Mouse (Mus musculus) lung, postnatal 0 days (tissue): Measurements from ENCODE around the gene Atp5g1. TPM values are rescaled to one million over a fixed set of nuclear protein-coding genes. Genes with fewer than 3 reads are reported as not detected.

Experiments
- ATAC-seq: fragments of 200-750 bp; cut with Nextera tagmentation; 2 replicates; pipeline ENCODE4 v1.8.0; 2017; ENCODE audit warnings: moderate library complexity
- DNase-seq: peaks from one replicate; pipeline ENCODE4 v3.0.0-alpha.2; 2016; ENCODE audit warnings: low spot score
- H3K27ac ChIP-seq: fragments of 300-500 bp; sonication (generic); 2 replicates; pipeline ENCODE4 v1.5.1; 2014; ENCODE audit warnings: antibody characterized with exemption, mild to moderate bottlenecking, low read length, mixed read lengths
- H3K27me3 ChIP-seq: fragments of 300-500 bp; sonication (generic); replicated peaks from 2 replicates; pipeline ENCODE4 v1.6.1; 2014; ENCODE audit warnings: low read length, mixed read lengths; ENCODE audit not compliant: insufficient read depth
- H3K36me3 ChIP-seq: fragments of 300-500 bp; sonication (generic); 2 replicates; pipeline ENCODE4 v1.6.1; 2014; ENCODE audit warnings: low read length, mixed read lengths; ENCODE audit not compliant: insufficient read depth
- H3K4me1 ChIP-seq: fragments of 300-500 bp; sonication (generic); 2 replicates; pipeline ENCODE4 v1.6.1; 2014; ENCODE audit warnings: antibody characterized with exemption, low read depth, low read length, mixed read lengths; ENCODE audit not compliant: insufficient read depth
- H3K4me2 ChIP-seq: fragments of 300-500 bp; sonication (generic); replicated peaks from 2 replicates; pipeline ENCODE4 v1.6.1; 2014; ENCODE audit warnings: low read depth, mild to moderate bottlenecking, low read length, moderate library complexity, mixed read lengths
- H3K4me3 ChIP-seq: fragments of 300-500 bp; sonication (generic); 2 replicates; pipeline ENCODE4 v1.5.1; 2014; ENCODE audit warnings: low read depth, low read length
- H3K9ac ChIP-seq: fragments of 300-500 bp; sonication (generic); replicated peaks from 2 replicates; pipeline ENCODE4 v1.6.1; 2014; ENCODE audit warnings: low read depth, mild to moderate bottlenecking
- H3K9me3 ChIP-seq: fragments of 300-500 bp; sonication (generic); 2 replicates; pipeline ENCODE4 v1.6.1; 2016; ENCODE audit warnings: low read length, mixed read lengths
- CTCF ChIP-seq: IDR thresholded peaks from 2 replicates; pipeline ENCODE4 v1.5.1; 2016; ENCODE audit warnings: antibody characterized with exemption, mild to moderate bottlenecking
- EP300 ChIP-seq: IDR thresholded peaks from 2 replicates; pipeline ENCODE4 v1.6.1; 2016; ENCODE audit warnings: antibody characterized with exemption, mild to moderate bottlenecking, control low read depth
- WGBS: fragments of 180-500 bp; shearing (Covaris S2); extraction: QIAGEN DNeasy Blood & Tissue Kit; methylation state at CpG from one replicate; pipeline ENCODE4 v1.1.7; 2014; 5-methylcytosine and 5-hydroxymethylcytosine counted together
- polyA plus RNA-seq: library from polyadenylated mRNA; unstranded; fragments of >200 nt; fragmentation: Nextera tagmentation; extraction: Ambion mirVana; gene quantifications from 2 replicates; pipeline ENCODE4 v1.2.1, GENCODE M21; 2015

Atp5g1 gene
- polyA plus RNA-seq, 1 experiment from 2014 or later, result 382 TPM

DNA sequence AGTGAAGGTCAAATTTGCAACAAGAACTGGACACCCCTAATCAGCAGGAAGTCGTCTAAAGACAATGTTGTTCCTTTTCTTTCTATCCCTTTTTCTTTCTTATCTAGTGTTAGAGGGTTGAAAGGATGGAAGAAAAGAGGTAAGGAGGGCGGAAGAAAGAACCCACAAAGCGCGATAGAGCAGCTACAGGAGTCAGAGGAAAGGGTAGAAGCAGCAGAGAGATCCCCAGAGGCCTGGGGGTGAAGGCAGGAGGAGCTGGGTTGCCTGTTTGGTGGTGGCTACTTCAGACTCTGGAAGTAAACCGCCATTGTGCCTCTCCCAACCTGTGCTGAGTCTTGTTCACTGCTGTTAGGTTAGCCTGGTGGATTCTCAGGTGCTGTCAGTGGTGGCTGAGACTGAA, 47.3 kb downstream of the Atp5g1 start:
- Histone ChIP-seq H3K4me1 (no peaks in the 10 kb centered on the region), H3K9ac (no peak overlapping the region), H3K27ac (no peak overlapping the region), H3K4me3 (no peak overlapping the region), H3K36me3 (no peaks in the 10 kb centered on the region), H3K27me3 (no peaks in the 10 kb centered on the region; the same call in 1 of the 2 replicates), H3K4me2 (no peak overlapping the region), H3K9me3 (no peaks in the 10 kb centered on the region)
- no peak for TF ChIP-seq CTCF
- TF ChIP-seq EP300, result no peak
- 53% methylated on average over 5 of the region's 5 CpGs for WGBS
- no peak for ATAC-seq
- DNase-seq, result no peak

GRCm38 (mm10) chr11:96020622-96021021, 54.8 kb downstream of the Atp5g1 start:
- ATAC-seq (no peak), DNase-seq (no peak)
- H3K27me3 ChIP-seq, result no peaks in the 10 kb centered on the region
- H3K4me2 ChIP-seq, result no peak overlapping the region
- no peaks in the 10 kb centered on the region for H3K9me3 ChIP-seq
- 40% methylated on average over 4 of the region's 4 CpGs for WGBS
- H3K4me3 ChIP-seq, result no peak overlapping the region
- no peaks in the 10 kb centered on the region for H3K4me1 ChIP-seq
- no peak overlapping the region for H3K27ac ChIP-seq
- no peak overlapping the region for H3K9ac ChIP-seq
- no peaks in the 10 kb centered on the region for H3K36me3 ChIP-seq
- TF ChIP-seq EP300 (no peak), CTCF (no peak)

Other genes with a start within 250 kb of the Atp5g1 start
- 62.5 and 75.9 TPM in 2 replicates for gene Gngt2, start 238.5 kb downstream of the Atp5g1 start, polyA plus RNA-seq
- gene Abi3, start 233.2 kb downstream of the Atp5g1 start, polyA plus RNA-seq, result 29.4 and 33.3 TPM in 2 replicates
- not detected in 2 replicates for gene B4galnt2, start 160.8 kb downstream of the Atp5g1 start, polyA plus RNA-seq
- 4.3 and 6.1 TPM in 2 replicates for gene Igf2bp1, start 69.7 kb downstream of the Atp5g1 start, polyA plus RNA-seq
- gene Gip, start 51.1 kb downstream of the Atp5g1 start, polyA plus RNA-seq, result not detected in 2 replicates
- 72.9 and 77.9 TPM in 2 replicates for gene Snf8, start 40.8 kb downstream of the Atp5g1 start, polyA plus RNA-seq
- gene Ube2z, start 10.3 kb downstream of the Atp5g1 start, polyA plus RNA-seq, result 29.6 and 31.6 TPM in 2 replicates
- gene Calcoco2, start 36.3 kb upstream of the Atp5g1 start, polyA plus RNA-seq, result 0.74 and 0.98 TPM in 2 replicates
- 0.99 and 1.3 TPM in 2 replicates for gene Ttll6, start 58.1 kb upstream of the Atp5g1 start, polyA plus RNA-seq
- not detected in 2 replicates for gene Hoxb13, start 118.6 kb upstream of the Atp5g1 start, polyA plus RNA-seq
- not detected in 2 replicates for gene Hoxb9, start 195.8 kb upstream of the Atp5g1 start, polyA plus RNA-seq
- gene Hoxb8, start 206.2 kb upstream of the Atp5g1 start, polyA plus RNA-seq, result 0.23 and 0.35 TPM in 2 replicates
- gene Hoxb7, start 211.0 kb upstream of the Atp5g1 start, polyA plus RNA-seq, result 1.3 and 1.9 TPM in 2 replicates
- 7.3 and 7.4 TPM in 2 replicates for gene Hoxb6, start 216.8 kb upstream of the Atp5g1 start, polyA plus RNA-seq
- gene Hoxb5, start 227.7 kb upstream of the Atp5g1 start, polyA plus RNA-seq, result 16.8 and 17.3 TPM in 2 replicates
- 2.6 and 3.0 TPM in 2 replicates for gene Hoxb4, start 242.6 kb upstream of the Atp5g1 start, polyA plus RNA-seq
- gene Hoxb3, start 247.7 kb upstream of the Atp5g1 start, polyA plus RNA-seq, result 1.5 and 2.2 TPM in 2 replicates